Mouse (Mus musculus): Measurements from ENCODE around the gene Il17c. TPM values are rescaled to one million over a fixed set of nuclear protein-coding genes. Genes with fewer than 3 reads are reported as not detected.

Il17c gene
- polyA plus RNA-seq, 2 experiments = not detected

DNA sequence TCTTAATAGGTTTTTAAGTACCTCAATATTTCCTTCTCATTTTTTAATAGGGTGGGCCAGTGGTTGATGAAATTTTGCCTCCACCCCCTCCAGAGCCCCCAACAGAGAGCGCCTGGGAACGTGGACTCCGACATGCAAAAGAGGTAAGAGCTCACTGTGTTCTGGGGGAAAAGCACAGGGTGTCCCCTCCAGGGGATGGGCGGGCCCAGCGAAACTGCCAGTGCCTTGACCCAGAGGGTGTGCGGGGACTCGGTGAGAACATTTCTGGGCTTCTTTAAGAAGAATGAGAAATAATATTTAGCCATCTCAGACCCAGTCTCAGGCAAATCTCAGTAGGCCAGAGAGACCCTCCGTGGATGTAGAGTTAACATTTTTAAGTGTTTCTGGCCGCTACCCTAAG, 23.6 kb upstream of the Il17c start:
- no peaks in the 10 kb centered on the region for H3K27me3 ChIP-seq (ENCODE audit: control insufficient read depth, insufficient read depth, low read length)
- no peak overlapping the region for H3K27ac ChIP-seq
- WGBS (ENCODE audit: insufficient replicate concordance) = 89% methylated on average over 9 of the region's 9 CpGs
- no peak overlapping the region for H3K4me3 ChIP-seq (ENCODE audit: insufficient read depth in 1 of 2, low read depth in 2 of 2, low read length in 2 of 2)
- no peak for TF ChIP-seq CTCF (IDR thresholded peaks at IDR 0.05; ENCODE audit: low read depth)
- TF ChIP-seq EP300 (IDR thresholded peaks at IDR 0.05; ENCODE audit: low read depth) = no peak
- H3K4me2 ChIP-seq (ENCODE audit: low read depth) = no peak overlapping the region
- H3K4me1 ChIP-seq (replicated peaks; ENCODE audit: control insufficient read depth in 2 of 2, insufficient read depth in 2 of 2, low read length in 1 of 2) = no peaks in the 10 kb centered on the region
- ATAC-seq (ENCODE audit: insufficient read depth) = no peak
- no peak overlapping the region for H3K9ac ChIP-seq (replicated peaks)
- no peaks in the 10 kb centered on the region for H3K9me3 ChIP-seq (ENCODE audit: control insufficient read depth, low read length)
- no peak for DNase-seq (ENCODE audit: low read depth in 3 of 3, low spot score in 3 of 3)
- H3K36me3 ChIP-seq (replicated peaks; ENCODE audit: control insufficient read depth, insufficient read depth, low read depth) = peaks cover 65% of the 10 kb centered on the region

DNA sequence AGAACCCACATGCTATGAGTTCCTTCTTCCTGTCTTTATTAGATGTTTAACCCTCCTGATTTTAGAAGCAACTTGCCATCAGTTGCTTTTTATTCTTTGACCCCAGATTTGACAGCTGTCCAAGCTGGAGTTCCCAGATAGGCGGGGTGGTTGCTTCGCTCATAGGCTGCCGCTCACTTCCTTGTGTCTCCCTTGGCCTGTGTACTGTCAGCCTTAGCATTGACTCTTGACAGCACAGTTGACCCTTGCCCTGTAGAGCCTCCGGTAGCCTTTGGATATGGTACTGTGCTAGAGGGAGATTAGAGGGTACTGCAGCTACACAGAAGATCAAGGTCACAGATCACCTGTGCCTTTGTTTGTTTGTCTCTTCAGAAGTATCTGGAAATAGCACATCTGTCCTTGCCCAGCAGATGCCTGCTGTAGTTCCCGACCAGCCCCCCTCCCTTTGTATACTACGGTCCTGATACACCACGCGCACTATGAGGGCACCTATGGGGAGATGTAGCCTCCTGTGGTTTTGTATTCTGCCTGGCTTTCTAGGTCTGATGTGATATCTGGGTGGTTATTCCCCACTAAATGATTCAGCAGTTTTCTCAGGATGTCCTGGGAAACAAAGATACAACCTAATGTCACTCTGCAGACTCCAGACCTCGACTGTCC, 16.5 kb upstream of the Il17c start:
- no peak for TF ChIP-seq CTCF (IDR thresholded peaks at IDR 0.05; ENCODE audit: low read depth)
- no peak for TF ChIP-seq EP300 (IDR thresholded peaks at IDR 0.05; ENCODE audit: low read depth)
- 29% methylated on average over 9 of the region's 9 CpGs for WGBS (ENCODE audit: insufficient replicate concordance)
- Histone ChIP-seq H3K4me3 (ENCODE audit: insufficient read depth in 1 of 2, low read depth in 2 of 2, low read length in 2 of 2) (no peak overlapping the region), H3K4me2 (ENCODE audit: low read depth) (no peak overlapping the region), H3K27ac (no peak overlapping the region), H3K36me3 (replicated peaks; ENCODE audit: control insufficient read depth, insufficient read depth, low read depth) (peaks cover 89% of the 10 kb centered on the region), H3K27me3 (ENCODE audit: control insufficient read depth, insufficient read depth, low read length) (no peaks in the 10 kb centered on the region), H3K9ac (replicated peaks) (no peak overlapping the region), H3K4me1 (replicated peaks; ENCODE audit: control insufficient read depth in 2 of 2, insufficient read depth in 2 of 2, low read length in 1 of 2) (peaks cover 0 to 7% of the 10 kb centered on the region in 2 experiments; a peak in 3 of 4 replicates), H3K9me3 (ENCODE audit: control insufficient read depth, low read length) (no peaks in the 10 kb centered on the region)
- DNase-seq (ENCODE audit: low read depth in 3 of 3, low spot score in 3 of 3) (no peak), ATAC-seq (ENCODE audit: insufficient read depth) (peak; percentile 55; the same call in 1 of the 2 replicates)

DNA sequence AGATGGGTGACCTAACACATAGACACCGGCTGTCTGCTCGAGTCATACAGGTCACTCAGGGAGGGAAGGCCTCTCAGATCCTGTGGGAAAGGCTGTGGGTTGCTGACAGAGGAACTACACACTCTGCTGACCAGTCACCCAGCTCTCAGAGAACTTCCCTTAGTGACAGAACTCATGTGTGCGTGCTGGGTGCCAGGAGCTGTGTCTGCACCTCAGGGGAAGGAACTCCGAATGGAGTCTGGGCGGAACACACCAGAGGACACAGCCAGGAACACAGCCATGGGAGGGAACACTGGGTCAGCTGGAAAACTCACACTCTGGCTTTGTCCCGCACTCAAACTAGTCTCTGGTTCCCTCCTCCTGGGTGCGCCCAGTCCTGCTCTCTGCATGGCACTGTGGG, 14.1 kb upstream of the Il17c start:
- no peak for ATAC-seq (ENCODE audit: insufficient read depth)
- Histone ChIP-seq H3K27ac (no peak overlapping the region), H3K27me3 (ENCODE audit: control insufficient read depth, insufficient read depth, low read length) (no peaks in the 10 kb centered on the region), H3K9ac (replicated peaks) (no peak overlapping the region), H3K36me3 (replicated peaks; ENCODE audit: control insufficient read depth, insufficient read depth, low read depth) (peaks cover 89% of the 10 kb centered on the region), H3K4me1 (replicated peaks; ENCODE audit: control insufficient read depth in 2 of 2, insufficient read depth in 2 of 2, low read length in 1 of 2) (peaks cover 0 to 7% of the 10 kb centered on the region in 2 experiments; a peak in 3 of 4 replicates), H3K4me3 (ENCODE audit: insufficient read depth in 1 of 2, low read depth in 2 of 2, low read length in 2 of 2) (no peak overlapping the region), H3K4me2 (ENCODE audit: low read depth) (no peak overlapping the region), H3K9me3 (ENCODE audit: control insufficient read depth, low read length) (no peaks in the 10 kb centered on the region)
- TF ChIP-seq EP300 (IDR thresholded peaks at IDR 0.05; ENCODE audit: low read depth) = no peak
- no peak for TF ChIP-seq CTCF (IDR thresholded peaks at IDR 0.05; ENCODE audit: low read depth)
- no peak for DNase-seq (ENCODE audit: low read depth in 3 of 3, low spot score in 3 of 3)
- 81% methylated on average over 7 of the region's 7 CpGs for WGBS (ENCODE audit: insufficient replicate concordance)

DNA sequence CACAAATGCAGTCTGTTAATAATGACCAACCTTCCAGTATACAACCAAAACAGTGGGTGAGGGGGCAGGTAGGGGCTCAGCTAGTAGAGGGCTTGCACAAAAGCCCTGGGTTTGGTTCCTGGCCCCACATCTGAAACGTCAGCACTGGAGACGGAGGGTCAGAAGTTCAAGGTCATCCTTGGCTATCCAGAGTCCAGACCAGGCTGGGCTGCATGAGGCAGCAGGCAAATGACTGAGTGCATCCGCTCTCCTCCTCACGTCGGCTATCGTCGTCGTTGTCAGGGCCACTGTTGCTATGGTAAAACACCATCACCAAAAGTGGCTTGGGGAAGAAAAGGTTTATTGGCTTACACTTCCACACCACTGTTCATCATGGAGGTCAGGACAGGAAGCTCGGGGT, 7.5 kb upstream of the Il17c start:
- Histone ChIP-seq H3K27ac (no peak overlapping the region), H3K4me3 (ENCODE audit: insufficient read depth in 1 of 2, low read depth in 2 of 2, low read length in 2 of 2) (no peak overlapping the region), H3K9ac (replicated peaks) (no peak overlapping the region), H3K4me2 (ENCODE audit: low read depth) (no peak overlapping the region), H3K36me3 (replicated peaks; ENCODE audit: control insufficient read depth, insufficient read depth, low read depth) (peaks cover 74% of the 10 kb centered on the region), H3K27me3 (ENCODE audit: control insufficient read depth, insufficient read depth, low read length) (no peaks in the 10 kb centered on the region), H3K4me1 (replicated peaks; ENCODE audit: control insufficient read depth in 2 of 2, insufficient read depth in 2 of 2, low read length in 1 of 2) (no peaks in the 10 kb centered on the region), H3K9me3 (ENCODE audit: control insufficient read depth, low read length) (no peaks in the 10 kb centered on the region)
- ATAC-seq (ENCODE audit: insufficient read depth) (no peak), DNase-seq (ENCODE audit: low read depth in 3 of 3, low spot score in 3 of 3) (no peak)
- TF ChIP-seq CTCF (IDR thresholded peaks at IDR 0.05; ENCODE audit: low read depth) (no peak), EP300 (IDR thresholded peaks at IDR 0.05; ENCODE audit: low read depth) (no peak)
- WGBS (ENCODE audit: insufficient replicate concordance) = 79% methylated on average over 9 of the region's 9 CpGs

DNA sequence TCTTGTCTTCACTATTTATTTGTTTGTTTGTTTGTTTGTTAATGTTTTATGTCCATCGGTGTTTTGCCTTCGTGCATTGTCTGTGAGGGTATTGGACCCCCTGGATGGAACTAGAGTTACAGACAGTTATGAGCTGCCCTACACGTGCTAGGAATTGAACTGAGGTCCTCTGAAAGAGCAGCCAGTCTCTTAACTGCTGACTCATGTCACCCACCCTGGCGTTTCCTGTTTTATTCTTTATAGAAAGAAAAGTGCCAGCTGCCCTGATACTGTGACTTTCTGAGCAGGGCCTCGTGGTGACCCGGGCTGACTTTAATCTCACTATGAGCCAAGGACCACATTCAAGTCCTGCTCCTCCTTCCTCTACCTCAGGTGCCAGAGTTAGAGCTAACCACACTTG, 6.3 kb upstream of the Il17c start:
- no peaks in the 10 kb centered on the region for H3K4me1 ChIP-seq (replicated peaks; ENCODE audit: control insufficient read depth in 2 of 2, insufficient read depth in 2 of 2, low read length in 1 of 2)
- no peak for TF ChIP-seq EP300 (IDR thresholded peaks at IDR 0.05; ENCODE audit: low read depth)
- TF ChIP-seq CTCF (IDR thresholded peaks at IDR 0.05; ENCODE audit: low read depth) = no peak
- WGBS (ENCODE audit: insufficient replicate concordance) = 46% methylated on average over 6 of the region's 6 CpGs
- H3K4me2 ChIP-seq (ENCODE audit: low read depth) = no peak overlapping the region
- peaks cover 63% of the 10 kb centered on the region for H3K36me3 ChIP-seq (replicated peaks; ENCODE audit: control insufficient read depth, insufficient read depth, low read depth)
- DNase-seq (ENCODE audit: low read depth in 3 of 3, low spot score in 3 of 3) (no peak), ATAC-seq (ENCODE audit: insufficient read depth) (no peak)
- no peak overlapping the region for H3K27ac ChIP-seq
- no peak overlapping the region for H3K4me3 ChIP-seq (ENCODE audit: insufficient read depth in 1 of 2, low read depth in 2 of 2, low read length in 2 of 2)
- no peak overlapping the region for H3K9ac ChIP-seq (replicated peaks)
- no peaks in the 10 kb centered on the region for H3K9me3 ChIP-seq (ENCODE audit: control insufficient read depth, low read length)
- H3K27me3 ChIP-seq (ENCODE audit: control insufficient read depth, insufficient read depth, low read length) = no peaks in the 10 kb centered on the region

Data from liver, embryonic 14.5 days (tissue).